ENCODE assay signal across 22 mouse cellular contexts in genomic region chr3:28229503-28229902, GRCm38 (mm10). TPM values are rescaled to one million over a fixed set of nuclear protein-coding genes. Genes with fewer than 3 reads are reported as not detected.
DNase-seq lines count a peak whose midpoint lies in the region; ATAC-seq and TF ChIP-seq lines count a peak whose summit lies in the region.
"Had no signal": no experiment of that assay in that cellular context is flagged by ENCODE, and none has a peak within 500 bp of the region (broad histone marks: within the 10 kb centered on the region; RNA-seq: fewer than 3 reads in every experiment).

No protein-coding gene starts in this region.

- ATAC-seq in heart, postnatal 0 days (ENCODE audit: insufficient read depth, low read depth) = no peak
- no peak for ATAC-seq in heart, embryonic 11.5 days (replicated peaks; ENCODE audit: insufficient number of reproducible peaks, low FRiP score, low TSS enrichment)
- ATAC-seq in intestine, embryonic 14.5 days (replicated peaks; ENCODE audit: low FRiP score, low TSS enrichment, low read depth) = peak; percentile 87
- peak; percentile 84 for ATAC-seq in stomach, embryonic 15.5 days (ENCODE audit: insufficient read depth, low FRiP score, low read depth)
- ATAC-seq: forebrain, embryonic 15.5 days had no signal

- H3K4me1 ChIP-seq in heart, postnatal 0 days (ENCODE audit: control insufficient read depth, insufficient read depth) = 0 out of 2 replicates have a peak, but pooled peaks cover 6% of the 10 kb centered on the region
- peaks cover 6% of the 10 kb centered on the region; the same call in 1 of the 2 replicates for H3K4me1 ChIP-seq in heart, embryonic 11.5 days (ENCODE audit: control insufficient read depth, insufficient read depth, low read length)
- H3K4me1 ChIP-seq in intestine, embryonic 14.5 days (replicated peaks; ENCODE audit: control insufficient read depth, insufficient read depth, low read length) = no peaks in the 10 kb centered on the region
- no peaks in the 10 kb centered on the region for H3K4me1 ChIP-seq in stomach, embryonic 15.5 days

- H3K9ac ChIP-seq in heart, postnatal 0 days (replicated peaks; ENCODE audit: low read depth, low read length) = no peak overlapping the region
- no peak overlapping the region for H3K9ac ChIP-seq in heart, embryonic 11.5 days (ENCODE audit: low read depth, low read length)
- no peak overlapping the region for H3K9ac ChIP-seq in intestine, embryonic 14.5 days (ENCODE audit: low read length)
- no peak overlapping the region for H3K9ac ChIP-seq in stomach, embryonic 15.5 days
- H3K9ac ChIP-seq: forebrain, embryonic 15.5 days; hindbrain, embryonic 15.5 days; limb, embryonic 13.5 days; midbrain, embryonic 12.5 days; neural tube, embryonic 15.5 days had no signal

- no peak for TF ChIP-seq EP300 in heart, postnatal 0 days (IDR thresholded peaks at IDR 0.05; ENCODE audit: low read depth)

- H3K9me3 ChIP-seq in heart, postnatal 0 days (replicated peaks; ENCODE audit: control insufficient read depth, low read length) = no peaks in the 10 kb centered on the region
- no peaks in the 10 kb centered on the region for H3K9me3 ChIP-seq in heart, embryonic 11.5 days (replicated peaks; ENCODE audit: control insufficient read depth, low read length)
- H3K9me3 ChIP-seq in intestine, embryonic 14.5 days (ENCODE audit: control insufficient read depth, low read length) = no peaks in the 10 kb centered on the region
- no peaks in the 10 kb centered on the region for H3K9me3 ChIP-seq in stomach, embryonic 15.5 days
- H3K9me3 ChIP-seq: forebrain, embryonic 15.5 days; heart, embryonic 10.5 days; hindbrain, embryonic 15.5 days; limb, embryonic 13.5 days; midbrain, embryonic 12.5 days; neural tube, embryonic 15.5 days had no signal

- no peak overlapping the region for H3K4me2 ChIP-seq in heart, postnatal 0 days (ENCODE audit: low read depth, low read length)
- H3K4me2 ChIP-seq in heart, embryonic 11.5 days = no peak overlapping the region
- H3K4me2 ChIP-seq in intestine, embryonic 14.5 days (ENCODE audit: low read length) = no peak overlapping the region
- no peak overlapping the region for H3K4me2 ChIP-seq in stomach, embryonic 15.5 days
- H3K4me2 ChIP-seq: forebrain, embryonic 15.5 days; hindbrain, embryonic 15.5 days; limb, embryonic 13.5 days; midbrain, embryonic 12.5 days; neural tube, embryonic 15.5 days had no signal

- no peaks in the 10 kb centered on the region for H3K36me3 ChIP-seq in heart, postnatal 0 days (replicated peaks; ENCODE audit: control insufficient read depth, insufficient read depth, low read length)
- no peaks in the 10 kb centered on the region for H3K36me3 ChIP-seq in heart, embryonic 11.5 days (ENCODE audit: control insufficient read depth, insufficient read depth, low read length)
- no peaks in the 10 kb centered on the region for H3K36me3 ChIP-seq in intestine, embryonic 14.5 days (ENCODE audit: control insufficient read depth, insufficient read depth, low read length)
- no peaks in the 10 kb centered on the region for H3K36me3 ChIP-seq in stomach, embryonic 15.5 days
- H3K36me3 ChIP-seq: forebrain, embryonic 15.5 days; heart, embryonic 10.5 days; hindbrain, embryonic 15.5 days; limb, embryonic 13.5 days; midbrain, embryonic 12.5 days; neural tube, embryonic 15.5 days had no signal

- peak; percentile 6 for DNase-seq in heart, postnatal 0 days (ENCODE audit: low spot score)
- DNase-seq in MEL-GATA-1-ER (ENCODE audit: extremely low read depth, low read depth) = peak; percentile 28
- no peak for DNase-seq in intestine, embryonic 14.5 days (ENCODE audit: low spot score)
- no peak for DNase-seq in frontal cortex, postnatal 25 days (ENCODE audit: low spot score in 2 of 2)
- no peak for DNase-seq in testis, postnatal 10 days (ENCODE audit: low spot score)
- DNase-seq in cerebellum, adult 8-10 months = no peak
- DNase-seq: adrenal gland, adult 2 months; cerebellum, adult 11 months; cerebellum, postnatal 25 days; kidney, postnatal 4 days; lung, adult 18-20 months; right cerebral cortex, postnatal 4 days had no signal

- H3K27me3 ChIP-seq in heart, postnatal 0 days (ENCODE audit: control insufficient read depth, insufficient read depth, low read length) = no peaks in the 10 kb centered on the region
- no peaks in the 10 kb centered on the region for H3K27me3 ChIP-seq in heart, embryonic 11.5 days (ENCODE audit: control insufficient read depth, insufficient read depth, low read length)
- no peaks in the 10 kb centered on the region for H3K27me3 ChIP-seq in intestine, embryonic 14.5 days (replicated peaks; ENCODE audit: control insufficient read depth, insufficient read depth, low read length)
- H3K27me3 ChIP-seq in stomach, embryonic 15.5 days (replicated peaks) = no peaks in the 10 kb centered on the region
- H3K27me3 ChIP-seq: forebrain, embryonic 15.5 days; hindbrain, embryonic 15.5 days; limb, embryonic 13.5 days; midbrain, embryonic 12.5 days; neural tube, embryonic 15.5 days had no signal

- TF ChIP-seq CTCF in heart, postnatal 0 days (IDR thresholded peaks at IDR 0.05; ENCODE audit: low read depth) = no peak

- 51% methylated on average over 2 of the region's 2 CpGs for WGBS in heart, postnatal 0 days
- 55% methylated on average over 2 of the region's 2 CpGs for WGBS in heart, embryonic 11.5 days (ENCODE audit: insufficient replicate concordance)
- WGBS in intestine, embryonic 14.5 days = 85% methylated on average over 2 of the region's 2 CpGs
- 81% methylated on average over 2 of the region's 2 CpGs for WGBS in stomach, embryonic 15.5 days

- H3K4me3 ChIP-seq in heart, postnatal 0 days (ENCODE audit: low read depth, low read length) = no peak overlapping the region
- no peak overlapping the region for H3K4me3 ChIP-seq in heart, embryonic 11.5 days (ENCODE audit: low read depth, low read length)
- no peak overlapping the region for H3K4me3 ChIP-seq in intestine, embryonic 14.5 days (ENCODE audit: low read depth, low read length)
- H3K4me3 ChIP-seq in stomach, embryonic 15.5 days (replicated peaks) = no peak overlapping the region
- H3K4me3 ChIP-seq: erythroblast, embryonic 14.5 days; forebrain, embryonic 15.5 days; heart, embryonic 10.5 days; hindbrain, embryonic 15.5 days; limb, embryonic 13.5 days; midbrain, embryonic 12.5 days; myocyte; neural tube, embryonic 15.5 days had no signal

- no peak overlapping the region for H3K27ac ChIP-seq in heart, postnatal 0 days (ENCODE audit: low read depth)
- H3K27ac ChIP-seq in heart, embryonic 11.5 days (ENCODE audit: low read depth, low read length) = no peak overlapping the region
- no peak overlapping the region for H3K27ac ChIP-seq in intestine, embryonic 14.5 days (ENCODE audit: low read depth)
- H3K27ac ChIP-seq in stomach, embryonic 15.5 days = peak overlapping the region; percentile 37; the same call in 1 of the 2 replicates
- H3K27ac ChIP-seq: forebrain, embryonic 15.5 days; heart, embryonic 10.5 days; hindbrain, embryonic 15.5 days; limb, embryonic 13.5 days; midbrain, embryonic 12.5 days; neural tube, embryonic 15.5 days had no signal

RNA-seq across cellular contexts. Expression of gene Tnik, which starts 33.5 kb away (rescaled TPM):
- total RNA-seq in heart, postnatal 0 days (2014; rRNA removed; ENCODE audit: low replicate concordance) = 22.5 and 27.5 TPM in 2 replicates
- 8.3 and 9.2 TPM in 2 replicates for polyA plus RNA-seq in heart, postnatal 0 days (2015; fragmentation: Nextera tagmentation; extraction: Ambion mirVana)
- polyA plus RNA-seq in heart, embryonic 11.5 days (2014; fragmentation: Nextera tagmentation; extraction: Ambion mirVana) = 7.6 and 7.9 TPM in 2 replicates
- polyA plus RNA-seq in intestine, embryonic 14.5 days (2014; fragmentation: Nextera tagmentation; extraction: Ambion mirVana) = 16.1 TPM in 2 replicates
- polyA plus RNA-seq in stomach, embryonic 15.5 days (2015; fragmentation: Nextera tagmentation; extraction: Ambion mirVana) = 14.7 and 17.8 TPM in 2 replicates
- polyA plus RNA-seq: erythroblast, embryonic 14.5 days had no signal

Comparison
In these comparisons a context has a peak if more than half of its experiments do, and no peak if none do; other contexts are left out.
1. ATAC-seq: peak in intestine, embryonic 14.5 days (single experiment) and stomach, embryonic 15.5 days (single experiment); none in heart, postnatal 0 days (single experiment) and heart, embryonic 11.5 days (single experiment).
2. DNase-seq: peak in heart, postnatal 0 days (single experiment) and MEL-GATA-1-ER (single experiment); none in intestine, embryonic 14.5 days (single experiment), frontal cortex, postnatal 25 days (0 of 2), testis, postnatal 10 days (single experiment) and cerebellum, adult 8-10 months (single experiment).